Comparison of ENCODE assay signal across 26 mouse cellular contexts in genomic region chr1:91844236-91844635, GRCm38 (mm10). TPM values are rescaled to one million over a fixed set of nuclear protein-coding genes. Genes with fewer than 3 reads are reported as not detected.
A peak's percentile ranks its signal among the peaks of the same experiment; 100 is the strongest.
DNase-seq lines count a peak whose midpoint lies in the region; ATAC-seq lines count a peak whose summit lies in the region.
"Had no signal": no experiment of that assay in that cellular context is flagged by ENCODE, and none has a peak within 500 bp of the region (broad histone marks: within the 10 kb centered on the region; RNA-seq: fewer than 3 reads in every experiment).

No protein-coding gene starts in this region.

- no peak for ATAC-seq in hindbrain, embryonic 12.5 days (ENCODE audit: low FRiP score)
- ATAC-seq in embryonic facial prominence, embryonic 14.5 days (ENCODE audit: low read depth) = no peak
- ATAC-seq: activated CD4-positive, CD25-positive, alpha-beta regulatory T cell, adult 4 months; intestine, postnatal 0 days; midbrain, embryonic 16.5 days had no signal

- peak overlapping the region; percentile 42 for H3K27ac ChIP-seq in hindbrain, embryonic 10.5 days
- H3K27ac ChIP-seq in hindbrain, embryonic 12.5 days = no peak overlapping the region
- H3K27ac ChIP-seq in embryonic facial prominence, embryonic 14.5 days (replicated peaks; ENCODE audit: low read depth, low read length) = peak overlapping the region; percentile 42; the same call in 1 of the 2 replicates
- H3K27ac ChIP-seq: forebrain, embryonic 15.5 days; liver, embryonic 15.5 days; macrophage; midbrain, embryonic 10.5 days; neural tube, embryonic 13.5 days; stomach, postnatal 0 days had no signal

- H3K9ac ChIP-seq in hindbrain, embryonic 12.5 days = no peak overlapping the region
- H3K9ac ChIP-seq in embryonic facial prominence, embryonic 14.5 days (ENCODE audit: low read depth, low read length) = no peak overlapping the region
- H3K9ac ChIP-seq: forebrain, embryonic 15.5 days; heart, embryonic 12.5 days; liver, embryonic 15.5 days; neural tube, embryonic 13.5 days had no signal

- peaks cover 21% of the 10 kb centered on the region; the same call in 1 of the 2 replicates for H3K4me1 ChIP-seq in hindbrain, embryonic 10.5 days (replicated peaks)
- peaks cover 5% of the 10 kb centered on the region; the same call in 1 of the 2 replicates for H3K4me1 ChIP-seq in hindbrain, embryonic 12.5 days
- peaks cover 14% of the 10 kb centered on the region; the same call in 1 of the 2 replicates for H3K4me1 ChIP-seq in embryonic facial prominence, embryonic 14.5 days (ENCODE audit: control insufficient read depth, insufficient read depth, low read length)
- H3K4me1 ChIP-seq: liver, embryonic 15.5 days; midbrain, embryonic 10.5 days had no signal

- no peaks in the 10 kb centered on the region for H3K27me3 ChIP-seq in hindbrain, embryonic 10.5 days (ENCODE audit: insufficient read depth, poor library complexity, severe bottlenecking)
- no peaks in the 10 kb centered on the region for H3K27me3 ChIP-seq in hindbrain, embryonic 12.5 days
- no peaks in the 10 kb centered on the region for H3K27me3 ChIP-seq in embryonic facial prominence, embryonic 14.5 days (replicated peaks; ENCODE audit: control insufficient read depth, insufficient read depth, low read length)
- H3K27me3 ChIP-seq: heart, embryonic 12.5 days; liver, embryonic 15.5 days; neural tube, embryonic 13.5 days had no signal

- WGBS in hindbrain, embryonic 10.5 days = 75% methylated on average over 4 of the region's 4 CpGs
- WGBS in hindbrain, embryonic 12.5 days = 79% methylated on average over 4 of the region's 4 CpGs
- 45% methylated on average over 4 of the region's 4 CpGs for WGBS in embryonic facial prominence, embryonic 14.5 days

- H3K9me3 ChIP-seq in hindbrain, embryonic 10.5 days = no peaks in the 10 kb centered on the region
- no peaks in the 10 kb centered on the region for H3K9me3 ChIP-seq in hindbrain, embryonic 12.5 days (replicated peaks)
- no peaks in the 10 kb centered on the region for H3K9me3 ChIP-seq in embryonic facial prominence, embryonic 14.5 days (ENCODE audit: control insufficient read depth, low read length)
- H3K9me3 ChIP-seq: forebrain, embryonic 15.5 days; liver, embryonic 15.5 days; midbrain, embryonic 10.5 days; neural tube, embryonic 13.5 days had no signal

- H3K36me3 ChIP-seq in hindbrain, embryonic 10.5 days = no peaks in the 10 kb centered on the region
- H3K36me3 ChIP-seq in hindbrain, embryonic 12.5 days = no peaks in the 10 kb centered on the region
- H3K36me3 ChIP-seq in embryonic facial prominence, embryonic 14.5 days (ENCODE audit: control insufficient read depth, insufficient read depth, low read length) = peaks cover 15% of the 10 kb centered on the region
- H3K36me3 ChIP-seq: forebrain, embryonic 15.5 days; heart, embryonic 12.5 days; liver, embryonic 15.5 days; midbrain, embryonic 10.5 days; neural tube, embryonic 13.5 days had no signal

- no peak overlapping the region for H3K4me2 ChIP-seq in hindbrain, embryonic 12.5 days (replicated peaks)
- no peak overlapping the region for H3K4me2 ChIP-seq in embryonic facial prominence, embryonic 14.5 days (ENCODE audit: low read depth, low read length)
- H3K4me2 ChIP-seq: forebrain, embryonic 15.5 days; heart, embryonic 12.5 days; liver, embryonic 15.5 days; neural tube, embryonic 13.5 days had no signal

- no peak overlapping the region for H3K4me3 ChIP-seq in hindbrain, embryonic 10.5 days
- H3K4me3 ChIP-seq in hindbrain, embryonic 12.5 days = no peak overlapping the region
- no peak overlapping the region for H3K4me3 ChIP-seq in embryonic facial prominence, embryonic 14.5 days (ENCODE audit: low read depth, low read length)
- H3K4me3 ChIP-seq: forebrain, embryonic 15.5 days; heart, embryonic 12.5 days; liver, embryonic 15.5 days; midbrain, embryonic 10.5 days; myocyte; neural tube, embryonic 13.5 days had no signal

- no peak for DNase-seq in hindbrain, embryonic 10.5 days (ENCODE audit: low spot score)
- DNase-seq in right cerebral cortex, adult 2 months (ENCODE audit: low spot score in 2 of 2) = peak; percentile 18 to 19
- no peak for DNase-seq in right cerebral cortex, postnatal 14 days
- no peak for DNase-seq in embryonic facial prominence, embryonic 14.5 days (ENCODE audit: low spot score)
- DNase-seq in telencephalon, adult 2 months (ENCODE audit: low read depth, low spot score) = peak; percentile 36
- DNase-seq in Muller cell, postnatal 12 days (ENCODE audit: inconsistent ontology term) = no peak
- DNase-seq in layer of hippocampus, adult 9-11 months = no peak
- DNase-seq: adrenal gland, adult 8-10 months; cerebellum, adult 2 months; cerebellum, postnatal 36 days; gastrocnemius, postnatal 10 days; heart, postnatal 10 days; liver; retina, postnatal 1 day had no signal

RNA-seq across cellular contexts. Expression of gene Twist2, which starts 43.0 kb away (rescaled TPM):
- polyA plus RNA-seq in hindbrain, embryonic 10.5 days (2016; fragmentation: Nextera tagmentation; extraction: Ambion mirVana) = 19.7 and 19.8 TPM in 2 replicates
- 22.6 and 26.7 TPM in 2 replicates for polyA plus RNA-seq in hindbrain, embryonic 12.5 days (2016; fragmentation: Nextera tagmentation; extraction: Ambion mirVana)
- 46.4 and 50.9 TPM in 2 replicates for polyA plus RNA-seq in embryonic facial prominence, embryonic 14.5 days (2014; fragmentation: Nextera tagmentation; extraction: Ambion mirVana)
- polyA plus RNA-seq: activated CD4-positive, CD25-positive, alpha-beta regulatory T cell, adult 4 months; macrophage had no signal

Comparison
In these comparisons a context has a peak if more than half of its experiments do, and no peak if none do; other contexts are left out.
1. DNase-seq: peak in right cerebral cortex, adult 2 months (2 of 2) and telencephalon, adult 2 months (single experiment); none in hindbrain, embryonic 10.5 days (single experiment), right cerebral cortex, postnatal 14 days (single experiment), embryonic facial prominence, embryonic 14.5 days (single experiment), Muller cell, postnatal 12 days (single experiment) and layer of hippocampus, adult 9-11 months (single experiment).